Mouse (Mus musculus): ENCODE results near the gene Olfr309. TPM values are rescaled to one million over a fixed set of nuclear protein-coding genes. Genes with fewer than 3 reads are reported as not detected.
"Not testable (repeated sequence)": the region's sequence is repeated elsewhere in the genome, so short reads cannot be mapped to it uniquely, and the experiment has no call there.

Gene Olfr309
- not detected in 2 replicates for polyA plus RNA-seq (2014; fragmentation: Nextera tagmentation; extraction: Ambion mirVana)

DNA sequence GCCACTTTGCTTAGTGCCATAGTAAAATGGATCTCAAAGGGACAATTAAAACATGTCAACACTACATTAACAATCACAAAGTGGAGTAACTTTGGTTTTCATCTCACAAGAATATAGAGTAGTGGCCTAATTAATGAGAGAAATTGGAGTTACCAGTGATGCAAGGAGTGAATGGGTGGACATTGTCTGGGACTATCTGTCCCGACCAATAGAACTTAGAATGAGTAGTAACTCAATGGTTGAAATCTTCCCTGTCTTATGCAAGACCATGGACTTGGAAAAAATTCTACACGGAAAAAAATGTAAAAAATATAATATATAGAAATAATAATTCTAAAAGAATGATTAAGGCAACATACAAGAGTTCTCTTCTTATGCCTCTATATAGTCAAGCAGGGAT, at the start of gene Olfr309:
TSS of gene Olfr309 (minus strand) at position 101 of the 400 bp plus-strand sequence.
- Histone ChIP-seq H3K4me1 (ENCODE audit: control insufficient read depth in 2 of 2, insufficient read depth in 2 of 2, low read length in 2 of 2) (no peaks in the 10 kb centered on the region), H3K9ac (ENCODE audit: low read length) (no peak within 1 kb of the TSS), H3K9me3 (ENCODE audit: control insufficient read depth, low read length) (no peaks in the 10 kb centered on the region), H3K36me3 (ENCODE audit: control insufficient read depth, insufficient read depth, low read length) (no peaks in the 10 kb centered on the region), H3K27me3 (ENCODE audit: control insufficient read depth, insufficient read depth, low read length) (no peaks in the 10 kb centered on the region), H3K4me2 (ENCODE audit: low read length) (no peak within 1 kb of the TSS), H3K4me3 (ENCODE audit: control insufficient read depth in 1 of 2, insufficient read depth in 1 of 2, low read depth in 1 of 2, low read length in 2 of 2) (no peak within 1 kb of the TSS), H3K27ac (replicated peaks in 1 of 2; ENCODE audit: control insufficient read depth in 1 of 2, insufficient read depth in 1 of 2, low read depth in 2 of 2, low read length in 2 of 2) (no peak within 1 kb of the TSS)
- no peak for ATAC-seq (ENCODE audit: insufficient number of reproducible peaks, insufficient read depth, low FRiP score, low read depth)
- 53% methylated on average over 2 of the region's 2 CpGs for WGBS

DNA sequence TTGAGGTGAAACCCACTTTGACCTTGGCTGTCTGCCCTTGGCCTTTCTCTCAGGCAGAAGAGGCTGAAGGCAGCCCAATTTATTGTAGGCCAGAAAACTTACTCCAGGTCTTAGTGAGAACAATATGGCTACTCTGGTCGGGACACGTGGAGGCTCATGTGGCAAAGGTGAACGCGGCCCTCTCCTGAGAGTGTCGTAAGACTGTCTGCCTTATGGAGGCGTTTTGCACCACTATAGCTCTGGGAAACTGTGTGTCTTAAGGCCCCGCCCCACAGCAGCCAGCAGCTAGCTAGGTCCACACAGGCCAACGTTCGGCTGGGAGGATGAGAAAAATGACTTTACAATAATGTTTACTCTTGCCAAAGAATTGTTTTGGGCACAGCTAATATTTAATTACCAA, 32.8 kb upstream of the Olfr309 start:
- not testable (repeated sequence) for H3K4me2 ChIP-seq (ENCODE audit: low read length); ATAC-seq (ENCODE audit: insufficient number of reproducible peaks, insufficient read depth, low FRiP score, low read depth); H3K9me3 ChIP-seq (ENCODE audit: control insufficient read depth, low read length); H3K27me3 ChIP-seq (ENCODE audit: control insufficient read depth, insufficient read depth, low read length); H3K4me1 ChIP-seq (ENCODE audit: control insufficient read depth in 2 of 2, insufficient read depth in 2 of 2, low read length in 2 of 2); H3K27ac ChIP-seq (replicated peaks in 1 of 2; ENCODE audit: control insufficient read depth in 1 of 2, insufficient read depth in 1 of 2, low read depth in 2 of 2, low read length in 2 of 2); H3K36me3 ChIP-seq (ENCODE audit: control insufficient read depth, insufficient read depth, low read length); H3K4me3 ChIP-seq (ENCODE audit: control insufficient read depth in 1 of 2, insufficient read depth in 1 of 2, low read depth in 1 of 2, low read length in 2 of 2); H3K9ac ChIP-seq (ENCODE audit: low read length)
- 90% methylated on average over 9 of the region's 9 CpGs for WGBS

DNA sequence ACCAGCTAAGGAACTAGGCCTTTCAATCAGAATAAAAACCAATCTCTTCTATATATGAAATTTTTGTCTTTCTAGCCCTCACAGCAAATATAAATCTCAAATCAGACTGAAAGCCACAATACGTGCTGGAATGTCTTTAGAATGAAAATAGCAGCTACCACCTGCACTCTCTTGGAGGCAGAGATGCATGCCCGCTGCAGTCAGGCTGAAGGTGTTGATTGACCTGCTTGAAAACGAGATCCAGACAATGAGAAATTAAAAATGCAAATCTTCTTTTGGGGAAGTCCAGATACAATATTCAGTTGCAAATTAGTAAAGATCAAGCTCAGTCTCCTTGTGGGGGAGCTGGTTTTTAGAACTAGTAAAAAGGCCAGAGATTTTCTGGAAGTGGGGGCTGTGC, 30.7 kb upstream of the Olfr309 start:
- Histone ChIP-seq H3K9ac (ENCODE audit: low read length) (no peak overlapping the region), H3K27ac (replicated peaks in 1 of 2; ENCODE audit: control insufficient read depth in 1 of 2, insufficient read depth in 1 of 2, low read depth in 2 of 2, low read length in 2 of 2) (no peak overlapping the region), H3K36me3 (ENCODE audit: control insufficient read depth, insufficient read depth, low read length) (no peaks in the 10 kb centered on the region), H3K4me3 (ENCODE audit: control insufficient read depth in 1 of 2, insufficient read depth in 1 of 2, low read depth in 1 of 2, low read length in 2 of 2) (no peak overlapping the region), H3K4me1 (ENCODE audit: control insufficient read depth in 2 of 2, insufficient read depth in 2 of 2, low read length in 2 of 2) (no peaks in the 10 kb centered on the region), H3K27me3 (ENCODE audit: control insufficient read depth, insufficient read depth, low read length) (no peaks in the 10 kb centered on the region), H3K4me2 (ENCODE audit: low read length) (no peak overlapping the region), H3K9me3 (ENCODE audit: control insufficient read depth, low read length) (no peaks in the 10 kb centered on the region)
- ATAC-seq (ENCODE audit: insufficient number of reproducible peaks, insufficient read depth, low FRiP score, low read depth), result no peak
- 71% methylated on average over 3 of the region's 3 CpGs for WGBS

DNA sequence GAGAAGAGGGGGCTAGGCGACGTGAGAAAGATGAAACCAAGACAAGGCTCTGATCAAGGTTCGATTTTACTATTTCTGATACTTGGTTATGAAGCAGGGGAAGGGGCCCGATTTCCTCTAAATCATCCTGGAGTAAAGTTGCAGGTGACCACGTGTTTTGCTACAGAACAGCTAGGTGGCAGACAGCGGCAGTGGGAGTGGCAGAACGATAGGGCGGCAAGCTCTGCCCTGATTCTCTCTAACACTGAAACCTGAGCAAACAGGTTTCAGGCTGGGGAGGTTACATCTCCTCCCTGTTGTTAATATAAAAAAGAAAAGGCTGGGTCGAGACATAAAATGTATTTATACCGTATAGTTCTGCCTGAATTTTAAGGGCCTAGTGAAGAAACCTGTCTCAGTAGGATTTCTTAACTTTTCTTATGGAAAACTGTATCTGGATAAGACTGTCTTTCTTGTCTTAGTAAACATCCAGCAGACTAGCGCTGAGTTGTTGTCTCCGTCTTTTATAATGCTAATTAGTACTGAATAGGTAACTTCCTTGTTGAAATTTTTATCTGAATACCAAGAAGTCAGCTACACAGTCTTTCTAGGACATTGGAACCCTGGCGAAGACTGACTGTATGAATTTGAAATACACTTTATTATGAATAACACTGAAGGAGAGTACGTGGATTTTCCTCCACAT, 29.5 kb upstream of the Olfr309 start:
- no peak for ATAC-seq (ENCODE audit: insufficient number of reproducible peaks, insufficient read depth, low FRiP score, low read depth)
- Histone ChIP-seq H3K9ac (ENCODE audit: low read length) (no peak overlapping the region), H3K36me3 (ENCODE audit: control insufficient read depth, insufficient read depth, low read length) (no peaks in the 10 kb centered on the region), H3K27me3 (ENCODE audit: control insufficient read depth, insufficient read depth, low read length) (no peaks in the 10 kb centered on the region), H3K4me2 (ENCODE audit: low read length) (no peak overlapping the region), H3K4me3 (ENCODE audit: control insufficient read depth in 1 of 2, insufficient read depth in 1 of 2, low read depth in 1 of 2, low read length in 2 of 2) (no peak overlapping the region), H3K4me1 (ENCODE audit: control insufficient read depth in 2 of 2, insufficient read depth in 2 of 2, low read length in 2 of 2) (no peaks in the 10 kb centered on the region), H3K9me3 (ENCODE audit: control insufficient read depth, low read length) (no peaks in the 10 kb centered on the region), H3K27ac (replicated peaks in 1 of 2; ENCODE audit: control insufficient read depth in 1 of 2, insufficient read depth in 1 of 2, low read depth in 2 of 2, low read length in 2 of 2) (no peak overlapping the region)
- WGBS, result 70% methylated on average over 14 of the region's 14 CpGs

DNA sequence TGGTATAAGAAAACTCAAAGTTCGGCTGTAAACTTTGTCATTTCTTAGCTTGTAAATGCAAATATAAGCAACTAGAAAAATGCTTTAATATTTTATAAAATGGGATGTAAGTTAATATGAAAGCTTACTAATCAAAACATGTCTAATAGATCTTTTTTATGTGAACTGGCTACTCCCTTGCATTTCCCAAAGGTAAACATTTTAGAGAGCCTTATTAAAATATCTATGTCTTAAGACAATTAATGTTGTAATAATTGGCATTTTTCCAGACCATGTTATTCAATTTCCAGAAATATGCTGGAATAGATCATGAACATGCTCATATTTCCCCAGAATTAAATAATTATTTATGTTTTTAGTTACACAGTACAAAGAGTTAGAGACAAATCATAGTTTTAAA, 24.0 kb upstream of the Olfr309 start, which contains the start of gene Olfr307:
TSS of gene Olfr307 (minus strand) at position 101 of the 400 bp plus-strand sequence.
- H3K4me2 ChIP-seq (ENCODE audit: low read length), result no peak within 1 kb of the TSS
- H3K27me3 ChIP-seq (ENCODE audit: control insufficient read depth, insufficient read depth, low read length), result no peaks in the 10 kb centered on the region
- 52% methylated on average over 1 of the region's 1 CpGs for WGBS
- no peaks in the 10 kb centered on the region for H3K4me1 ChIP-seq (ENCODE audit: control insufficient read depth in 2 of 2, insufficient read depth in 2 of 2, low read length in 2 of 2)
- ATAC-seq (ENCODE audit: insufficient number of reproducible peaks, insufficient read depth, low FRiP score, low read depth), result no peak
- no peak within 1 kb of the TSS for H3K4me3 ChIP-seq (ENCODE audit: control insufficient read depth in 1 of 2, insufficient read depth in 1 of 2, low read depth in 1 of 2, low read length in 2 of 2)
- H3K9ac ChIP-seq (ENCODE audit: low read length), result no peak within 1 kb of the TSS
- no peak within 1 kb of the TSS for H3K27ac ChIP-seq (replicated peaks in 1 of 2; ENCODE audit: control insufficient read depth in 1 of 2, insufficient read depth in 1 of 2, low read depth in 2 of 2, low read length in 2 of 2)
- no peaks in the 10 kb centered on the region for H3K36me3 ChIP-seq (ENCODE audit: control insufficient read depth, insufficient read depth, low read length)
- no peaks in the 10 kb centered on the region for H3K9me3 ChIP-seq (ENCODE audit: control insufficient read depth, low read length)

DNA sequence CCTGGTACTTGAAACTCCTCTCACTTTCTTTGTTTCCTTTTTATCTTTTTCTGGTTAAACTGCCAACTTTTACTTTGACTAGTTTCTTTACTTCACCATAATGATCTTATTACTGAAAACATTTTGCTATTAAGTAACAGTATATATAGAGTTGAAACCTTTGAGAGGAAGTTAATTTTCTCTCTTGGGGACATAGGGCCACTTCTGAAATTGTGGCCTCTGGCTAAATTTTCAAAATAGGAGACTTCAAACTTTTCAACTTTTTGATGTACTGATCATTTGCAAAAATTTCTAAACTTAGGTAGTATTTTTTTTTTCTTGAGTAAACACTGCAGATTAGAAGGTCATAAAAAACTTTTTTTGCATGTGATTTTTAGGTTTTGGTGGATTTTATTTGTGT, 12.0 kb upstream of the Olfr309 start, which contains the start of gene Olfr308:
TSS of gene Olfr308 (minus strand) at position 101 of the 400 bp plus-strand sequence.
- no peak within 1 kb of the TSS for H3K27ac ChIP-seq (replicated peaks in 1 of 2; ENCODE audit: control insufficient read depth in 1 of 2, insufficient read depth in 1 of 2, low read depth in 2 of 2, low read length in 2 of 2)
- no peaks in the 10 kb centered on the region for H3K27me3 ChIP-seq (ENCODE audit: control insufficient read depth, insufficient read depth, low read length)
- H3K4me2 ChIP-seq (ENCODE audit: low read length), result no peak within 1 kb of the TSS
- H3K4me1 ChIP-seq (ENCODE audit: control insufficient read depth in 2 of 2, insufficient read depth in 2 of 2, low read length in 2 of 2), result no peaks in the 10 kb centered on the region
- H3K4me3 ChIP-seq (ENCODE audit: control insufficient read depth in 1 of 2, insufficient read depth in 1 of 2, low read depth in 1 of 2, low read length in 2 of 2), result no peak within 1 kb of the TSS
- ATAC-seq (ENCODE audit: insufficient number of reproducible peaks, insufficient read depth, low FRiP score, low read depth), result no peak
- H3K36me3 ChIP-seq (ENCODE audit: control insufficient read depth, insufficient read depth, low read length), result no peaks in the 10 kb centered on the region
- no peaks in the 10 kb centered on the region for H3K9me3 ChIP-seq (ENCODE audit: control insufficient read depth, low read length)
- no peak within 1 kb of the TSS for H3K9ac ChIP-seq (ENCODE audit: low read length)

DNA sequence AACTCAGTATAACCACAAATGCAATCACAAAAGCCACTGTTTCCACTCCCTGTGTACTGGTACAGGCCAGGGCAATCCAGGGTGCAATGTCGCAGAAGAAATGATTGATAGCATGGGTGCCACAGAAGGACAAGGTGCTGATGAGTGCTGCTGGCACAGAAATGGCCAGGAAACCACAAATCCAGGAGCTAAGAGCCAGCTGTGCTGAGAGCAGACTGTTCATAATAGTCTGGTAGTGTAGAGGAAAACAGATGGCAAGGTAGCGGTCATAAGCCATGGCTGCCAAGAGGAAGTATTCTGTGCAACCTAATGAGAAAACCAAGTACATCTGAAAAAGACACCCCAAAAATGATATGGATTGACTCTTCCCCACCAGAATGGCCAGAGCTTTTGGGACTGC, 7.8 kb upstream of the Olfr309 start:
- Histone ChIP-seq H3K9me3 (ENCODE audit: control insufficient read depth, low read length) (no peaks in the 10 kb centered on the region), H3K27me3 (ENCODE audit: control insufficient read depth, insufficient read depth, low read length) (no peaks in the 10 kb centered on the region), H3K36me3 (ENCODE audit: control insufficient read depth, insufficient read depth, low read length) (no peaks in the 10 kb centered on the region), H3K27ac (replicated peaks in 1 of 2; ENCODE audit: control insufficient read depth in 1 of 2, insufficient read depth in 1 of 2, low read depth in 2 of 2, low read length in 2 of 2) (no peak overlapping the region), H3K4me1 (ENCODE audit: control insufficient read depth in 2 of 2, insufficient read depth in 2 of 2, low read length in 2 of 2) (no peaks in the 10 kb centered on the region), H3K9ac (ENCODE audit: low read length) (no peak overlapping the region), H3K4me2 (ENCODE audit: low read length) (no peak overlapping the region), H3K4me3 (ENCODE audit: control insufficient read depth in 1 of 2, insufficient read depth in 1 of 2, low read depth in 1 of 2, low read length in 2 of 2) (no peak overlapping the region)
- ATAC-seq (ENCODE audit: insufficient number of reproducible peaks, insufficient read depth, low FRiP score, low read depth), result no peak
- WGBS, result 86% methylated on average over 2 of the region's 2 CpGs

DNA sequence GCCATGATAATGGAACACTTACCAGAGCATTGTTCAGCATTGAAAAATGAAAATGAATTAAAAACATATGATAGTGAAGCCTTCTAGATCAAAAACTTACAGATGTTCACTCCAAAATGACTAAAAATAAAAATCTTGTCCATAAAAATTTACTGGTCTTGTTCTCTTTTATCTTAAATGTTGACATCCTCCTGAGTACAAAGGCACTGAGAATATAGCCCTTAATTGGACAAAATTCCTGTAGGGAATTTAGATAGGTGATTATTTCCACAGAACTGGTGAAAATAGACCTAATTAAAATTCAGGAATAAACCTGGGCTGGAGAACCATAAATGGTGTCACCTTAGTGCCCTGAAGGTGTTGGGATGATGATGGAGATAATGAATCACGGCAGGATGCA, 36.4 kb downstream of the Olfr309 start, which contains the start of gene Olfr310:
TSS of gene Olfr310 (minus strand) at position 101 of the 400 bp plus-strand sequence.
- no peak within 1 kb of the TSS for H3K4me3 ChIP-seq (ENCODE audit: control insufficient read depth in 1 of 2, insufficient read depth in 1 of 2, low read depth in 1 of 2, low read length in 2 of 2)
- WGBS, result 55% methylated on average over 1 of the region's 1 CpGs
- no peak within 1 kb of the TSS for H3K9ac ChIP-seq (ENCODE audit: low read length)
- H3K27me3 ChIP-seq (ENCODE audit: control insufficient read depth, insufficient read depth, low read length), result no peaks in the 10 kb centered on the region
- no peaks in the 10 kb centered on the region for H3K9me3 ChIP-seq (ENCODE audit: control insufficient read depth, low read length)
- no peaks in the 10 kb centered on the region for H3K4me1 ChIP-seq (ENCODE audit: control insufficient read depth in 2 of 2, insufficient read depth in 2 of 2, low read length in 2 of 2)
- no peak within 1 kb of the TSS for H3K4me2 ChIP-seq (ENCODE audit: low read length)
- no peak for ATAC-seq (ENCODE audit: insufficient number of reproducible peaks, insufficient read depth, low FRiP score, low read depth)
- H3K27ac ChIP-seq (replicated peaks in 1 of 2; ENCODE audit: control insufficient read depth in 1 of 2, insufficient read depth in 1 of 2, low read depth in 2 of 2, low read length in 2 of 2), result no peak within 1 kb of the TSS
- H3K36me3 ChIP-seq (ENCODE audit: control insufficient read depth, insufficient read depth, low read length), result no peaks in the 10 kb centered on the region

All from heart, embryonic 14.5 days (tissue).